Mouse (Mus musculus) frontal cortex, adult 2 months (tissue): ENCODE measurements around the gene Olfr902. TPM values are rescaled to one million over a fixed set of nuclear protein-coding genes. Genes with fewer than 3 reads are reported as not detected.
"Not testable (repeated sequence)": the region's sequence is repeated elsewhere in the genome, so short reads cannot be mapped to it uniquely, and the experiment has no call there.

Experiments used
- DNase-seq, 2 experiments: peaks; one replicate each; pipeline ENCODE4 v3.0.0; 2022; ENCODE audit warnings: low spot score in 1 of 2; ENCODE audit errors: extremely low spot score in 1 of 2
- polyA plus RNA-seq: library from polyadenylated mRNA; depleted of rRNA; stranded (reverse); fragments of >200 nt; gene quantifications from 2 replicates; pipeline ENCODE4 v1.2.3, GENCODE M21; 2012; rRNA removed

The Olfr902 gene
- not detected in 2 replicates for polyA plus RNA-seq

DNA sequence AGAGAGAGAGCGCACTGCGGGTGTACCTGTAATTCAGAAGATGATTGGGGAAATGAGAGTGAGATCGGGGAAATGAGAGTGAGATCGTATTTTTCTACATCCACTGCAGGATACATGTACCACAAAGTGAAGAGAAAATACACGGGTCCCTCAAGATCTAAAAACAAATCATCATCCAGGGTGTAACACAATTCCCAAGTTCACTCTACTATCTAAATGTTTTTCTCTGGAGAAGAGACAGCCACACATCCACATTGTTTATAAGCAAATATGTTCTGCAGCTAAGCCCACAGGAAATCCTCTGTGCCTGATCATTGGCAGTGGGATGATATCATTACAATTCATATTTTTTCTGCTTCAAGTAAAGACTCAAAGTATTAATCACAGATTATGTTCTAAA, at the start of gene Olfr902:
Gene Olfr902, plus strand, starts transcription at position 301 of the 400 bp plus-strand sequence.
- no peak for DNase-seq

DNA sequence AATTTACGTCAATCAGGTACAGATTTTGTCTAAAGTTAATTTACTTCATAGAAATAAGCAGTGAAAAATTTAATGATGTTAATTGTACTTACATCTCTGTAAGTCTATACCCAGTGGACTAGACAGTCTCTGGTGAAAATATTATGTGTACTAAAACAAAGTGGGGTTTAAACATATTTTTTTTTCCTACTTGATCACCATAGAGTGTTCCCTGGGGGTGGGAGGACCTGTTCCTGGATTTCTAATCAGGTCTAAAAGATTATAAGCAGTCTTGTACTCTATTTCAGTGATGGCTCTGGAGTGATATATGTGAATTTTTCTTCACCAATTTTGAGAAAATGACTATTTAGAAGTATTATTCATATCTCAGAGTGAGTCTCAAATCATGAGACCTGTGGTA, 46.1 kb upstream of the Olfr902 start, which contains the start of gene Olfr147:
Gene Olfr147, plus strand, starts transcription at position 301 of the 400 bp plus-strand sequence.
- no peak for DNase-seq

DNA sequence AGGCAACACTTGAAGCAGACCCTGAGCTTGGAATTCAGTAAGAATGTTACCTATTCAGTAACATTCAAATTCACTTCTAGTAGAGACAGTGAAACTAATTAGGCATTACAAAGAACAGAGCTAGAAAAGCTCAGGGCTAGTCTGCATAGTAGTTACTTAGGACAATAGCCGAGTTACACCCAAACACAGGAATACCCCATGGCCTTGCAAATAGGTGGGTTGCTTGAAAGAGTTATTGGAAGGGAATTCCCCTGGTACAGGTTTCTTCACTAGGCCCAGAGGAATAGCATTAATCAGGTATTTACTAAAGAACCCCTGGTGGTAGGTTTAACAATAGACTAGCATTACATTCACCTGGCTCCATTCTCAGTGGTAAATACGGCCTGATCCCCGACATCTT, 40.0 kb upstream of the Olfr902 start:
- not testable (repeated sequence) for DNase-seq

DNA sequence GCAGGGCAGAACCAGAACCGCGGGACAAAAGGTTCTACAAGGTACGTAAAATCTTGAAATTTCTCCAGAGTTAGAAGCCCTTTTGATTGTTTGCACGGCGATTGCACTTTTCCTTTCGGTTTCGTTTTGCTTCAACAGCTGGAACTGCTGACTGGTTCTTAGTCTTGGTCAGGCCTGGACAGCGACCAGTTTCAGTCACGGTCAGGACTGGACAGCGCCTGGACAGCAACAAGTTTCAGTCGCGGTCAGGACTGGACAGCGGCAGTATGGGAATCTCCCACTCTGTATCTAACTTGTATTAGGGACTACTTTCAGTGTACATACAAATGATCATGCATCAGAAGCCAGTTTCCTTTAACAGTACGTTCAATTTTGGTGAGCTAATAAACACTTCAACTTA, 34.0 kb upstream of the Olfr902 start:
- DNase-seq: not testable (repeated sequence)

DNA sequence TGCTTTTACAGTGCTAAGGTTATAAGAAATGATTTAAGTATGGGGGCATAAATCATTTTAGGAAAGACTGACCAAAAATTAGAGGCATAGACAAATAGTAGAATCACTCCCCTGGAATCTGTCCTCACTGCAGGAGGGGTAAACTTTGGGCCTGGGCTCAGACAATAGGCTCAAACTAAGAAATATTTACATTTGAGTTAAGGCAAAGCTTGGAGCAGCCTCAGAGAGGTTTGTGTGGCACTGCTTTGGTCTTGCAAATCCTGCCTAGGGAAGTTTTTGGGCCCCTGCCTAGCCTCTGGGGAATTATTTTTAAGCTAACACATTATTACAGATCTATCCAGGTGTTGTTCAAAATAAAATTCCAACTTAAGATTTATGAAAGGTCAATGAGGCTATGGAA, 23.7 kb upstream of the Olfr902 start:
- no peak for DNase-seq

DNA sequence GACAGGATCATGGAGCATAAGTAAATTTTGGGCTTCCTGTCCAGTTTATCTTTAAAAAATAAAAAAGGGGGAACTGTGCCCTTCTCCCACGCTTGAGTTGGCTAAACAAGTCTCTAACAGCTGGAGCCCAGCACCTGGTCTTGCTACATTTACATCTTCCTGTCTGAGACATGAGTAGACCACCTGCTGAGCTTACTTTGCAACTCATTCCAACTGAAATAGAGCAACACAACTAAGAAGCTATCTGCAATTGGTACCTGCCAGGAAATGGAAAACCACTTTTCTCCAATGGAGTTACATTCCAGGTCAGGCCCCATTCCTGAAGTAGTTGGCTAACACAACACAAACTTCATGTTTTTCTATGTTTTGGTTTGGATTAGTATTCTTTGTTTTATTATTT, 20.4 kb upstream of the Olfr902 start:
- DNase-seq: no peak

DNA sequence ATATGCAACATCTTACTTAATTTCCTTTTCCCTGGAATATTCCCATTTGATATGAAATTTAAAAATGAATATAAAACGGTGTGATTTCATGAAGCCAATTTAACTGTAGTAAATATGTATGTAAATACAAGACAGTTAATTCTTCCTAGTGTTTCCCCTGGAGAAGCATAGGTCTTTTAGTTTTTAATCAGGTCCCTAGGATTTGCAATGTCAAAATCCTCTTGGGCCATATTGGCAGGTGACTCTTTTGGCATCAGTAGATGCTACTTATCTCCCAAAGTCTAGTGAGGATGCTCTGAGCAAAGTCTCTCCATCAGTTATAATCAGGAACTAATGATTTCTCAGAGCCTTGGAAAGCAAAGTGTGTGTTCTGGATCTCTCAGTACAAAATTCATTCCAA, 18.3 kb upstream of the Olfr902 start, which contains the start of gene Olfr901:
Gene Olfr901, plus strand, starts transcription at position 301 of the 400 bp plus-strand sequence.
- DNase-seq: no peak

DNA sequence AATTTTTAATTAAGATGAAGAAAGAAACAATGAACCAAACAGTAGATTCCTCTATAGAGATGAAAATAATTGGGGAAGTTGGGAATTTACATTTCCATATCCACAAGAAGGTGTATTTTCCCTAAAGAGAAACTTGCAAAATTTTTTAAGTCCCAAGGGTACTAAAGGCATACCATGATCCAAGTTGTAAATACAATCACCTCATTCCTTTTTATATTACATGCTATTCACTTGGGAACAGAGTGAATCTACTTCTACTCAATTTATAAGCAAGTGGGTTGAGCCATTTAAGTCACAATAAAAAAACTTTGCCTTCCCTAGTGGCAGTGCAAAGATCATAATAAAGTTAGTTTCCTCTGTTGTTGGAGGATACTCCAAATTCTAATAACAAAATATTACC, 15.4 kb downstream of the Olfr902 start, which contains the start of gene Olfr904:
Gene Olfr904, plus strand, starts transcription at position 301 of the 400 bp plus-strand sequence.
- no peak for DNase-seq

DNA sequence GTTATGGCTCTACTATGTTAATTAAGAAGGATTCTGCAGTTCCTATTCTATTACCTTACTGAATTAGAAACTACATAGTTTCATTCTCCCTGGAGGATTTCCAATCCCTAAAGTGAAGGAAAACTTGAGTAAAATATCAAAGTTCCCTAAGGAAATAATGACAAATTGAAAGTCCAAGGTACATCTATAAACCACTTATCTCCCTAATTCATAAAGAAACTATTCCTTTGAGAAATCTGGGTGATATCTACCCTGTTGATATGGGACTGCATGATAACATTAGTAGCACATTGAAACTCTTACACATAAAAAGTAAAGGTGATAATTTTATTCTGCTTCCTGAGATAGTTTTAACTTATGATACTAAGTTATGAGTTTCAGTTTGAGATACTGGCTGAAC, 23.4 kb downstream of the Olfr902 start, which contains the start of gene Olfr905:
Gene Olfr905, plus strand, starts transcription at position 301 of the 400 bp plus-strand sequence.
- no peak for DNase-seq

DNA sequence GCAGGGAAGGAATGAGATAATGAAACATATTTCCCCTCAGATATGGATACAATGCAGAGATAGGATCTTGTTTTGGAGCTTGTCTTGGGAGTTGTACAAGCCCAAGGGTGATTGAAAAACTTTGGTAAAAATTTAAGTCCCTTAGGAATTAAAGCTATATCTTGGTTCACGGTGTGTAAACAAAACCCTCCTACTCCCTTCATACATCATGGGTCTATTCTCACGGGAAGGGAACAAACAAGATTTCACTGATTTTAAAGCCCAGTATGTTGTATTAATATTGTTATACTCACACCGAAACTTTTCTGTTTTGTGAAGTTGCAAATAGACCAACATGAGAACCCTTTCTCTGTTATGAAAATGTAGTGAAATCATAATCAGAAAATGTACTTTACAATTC, 39.3 kb downstream of the Olfr902 start, which contains the start of gene Olfr906:
Gene Olfr906, plus strand, starts transcription at position 301 of the 400 bp plus-strand sequence.
- no peak for DNase-seq

DNA sequence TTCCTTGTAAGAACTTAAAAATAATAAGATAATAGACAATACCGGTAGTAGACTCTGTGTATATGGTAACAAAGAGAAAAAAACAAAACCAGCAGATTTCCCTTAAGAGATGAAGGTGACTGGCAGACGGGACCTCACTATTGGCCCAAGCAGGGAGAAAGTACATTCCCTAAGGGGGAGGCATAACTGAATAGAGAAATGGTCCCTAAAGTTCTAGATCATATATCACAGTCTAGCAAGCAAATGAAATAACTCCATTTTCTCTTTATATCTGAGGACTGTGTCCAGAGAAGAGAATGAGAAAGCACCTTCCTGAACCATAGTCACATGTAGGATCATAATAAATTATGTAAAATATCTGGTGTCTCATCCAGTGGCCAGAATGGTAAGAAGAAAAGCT, 48.0 kb downstream of the Olfr902 start, which contains the start of gene Olfr907:
Gene Olfr907, plus strand, starts transcription at position 301 of the 400 bp plus-strand sequence.
- no peak for DNase-seq

Other genes starting within 250 kb of the Olfr902 start
- not detected in 2 replicates for gene Olfr893, start 239.3 kb upstream of the Olfr902 start, polyA plus RNA-seq
- gene Olfr894, start 229.6 kb upstream of the Olfr902 start, polyA plus RNA-seq: not detected in 2 replicates
- gene Olfr143, start 194.9 kb upstream of the Olfr902 start, polyA plus RNA-seq: not detected in 2 replicates
- not detected in 2 replicates for gene Olfr895, start 179.8 kb upstream of the Olfr902 start, polyA plus RNA-seq
- gene Olfr896-ps1, start 156.5 kb upstream of the Olfr902 start, polyA plus RNA-seq: not detected in 2 replicates
- not detected in 2 replicates for gene Olfr25, start 118.6 kb upstream of the Olfr902 start, polyA plus RNA-seq
- gene Olfr898, start 99.2 kb upstream of the Olfr902 start, polyA plus RNA-seq: not detected in 2 replicates
- not detected in 2 replicates for gene Olfr250, start 80.8 kb upstream of the Olfr902 start, polyA plus RNA-seq
- gene Olfr251, start 70.6 kb upstream of the Olfr902 start, polyA plus RNA-seq: not detected in 2 replicates
- gene Olfr147, start 46.0 kb upstream of the Olfr902 start, polyA plus RNA-seq: not detected in 2 replicates
- not detected in 2 replicates for gene Olfr901, start 18.2 kb upstream of the Olfr902 start, polyA plus RNA-seq
- not detected in 2 replicates for gene Olfr904, start 15.5 kb downstream of the Olfr902 start, polyA plus RNA-seq
- gene Olfr905, start 23.5 kb downstream of the Olfr902 start, polyA plus RNA-seq: not detected in 2 replicates
- gene Olfr906, start 39.4 kb downstream of the Olfr902 start, polyA plus RNA-seq: not detected in 2 replicates
- gene Olfr907, start 48.1 kb downstream of the Olfr902 start, polyA plus RNA-seq: not detected in 2 replicates
- gene Olfr911-ps1, start 73.9 kb downstream of the Olfr902 start, polyA plus RNA-seq: not detected in 2 replicates
- not detected in 2 replicates for gene Olfr910, start 90.2 kb downstream of the Olfr902 start, polyA plus RNA-seq
- gene Olfr912, start 132.5 kb downstream of the Olfr902 start, polyA plus RNA-seq: not detected in 2 replicates
- not detected in 2 replicates for gene Olfr913, start 145.1 kb downstream of the Olfr902 start, polyA plus RNA-seq
- not detected in 2 replicates for gene Olfr914, start 157.4 kb downstream of the Olfr902 start, polyA plus RNA-seq
- not detected in 2 replicates for gene Olfr916, start 212.2 kb downstream of the Olfr902 start, polyA plus RNA-seq
- gene Olfr917, start 218.2 kb downstream of the Olfr902 start, polyA plus RNA-seq: not detected in 2 replicates
- not detected in 2 replicates for gene Olfr918, start 226.9 kb downstream of the Olfr902 start, polyA plus RNA-seq